Mouse (Mus musculus) hindbrain, embryonic 10.5 days (tissue): ENCODE measurements around the gene Unc5a. TPM values are rescaled to one million over a fixed set of nuclear protein-coding genes. Genes with fewer than 3 reads are reported as not detected.

ENCODE experiments used
- DNase-seq: peaks from one replicate; pipeline ENCODE4 v3.0.0-alpha.2; 2017; ENCODE audit warnings: low spot score
- H3K27ac ChIP-seq: fragments of 300-500 bp; sonication (generic); 2 replicates; pipeline ENCODE4 v1.5.1; 2016; ENCODE audit warnings: mild to moderate bottlenecking, moderate library complexity
- H3K27me3 ChIP-seq: fragments of 300-500 bp; sonication (generic); 2 replicates; pipeline ENCODE4 v1.6.1; 2016; ENCODE audit warnings: mild to moderate bottlenecking; ENCODE audit not compliant: poor library complexity, insufficient read depth, severe bottlenecking
- H3K36me3 ChIP-seq: fragments of 300-500 bp; sonication (generic); 2 replicates; pipeline ENCODE4 v1.6.1; 2016; ENCODE audit warnings: mild to moderate bottlenecking, moderate library complexity
- H3K4me1 ChIP-seq: fragments of 300-500 bp; sonication (generic); replicated peaks from 2 replicates; pipeline ENCODE4 v1.6.1; 2016; ENCODE audit warnings: mild to moderate bottlenecking
- H3K4me3 ChIP-seq: fragments of 300-500 bp; sonication (generic); 2 replicates; pipeline ENCODE4 v1.5.1; 2016; ENCODE audit warnings: mild to moderate bottlenecking, moderate library complexity
- H3K9me3 ChIP-seq: fragments of 300-500 bp; sonication (generic); 2 replicates; pipeline ENCODE4 v1.6.1; 2016; ENCODE audit warnings: mild to moderate bottlenecking, moderate library complexity
- WGBS: fragments of 180-500 bp; shearing (Covaris S2); methylation state at CpG from one replicate; pipeline ENCODE4 v1.1.7; 2016; 5-methylcytosine and 5-hydroxymethylcytosine counted together
- polyA plus RNA-seq: library from polyadenylated mRNA; unstranded; fragments of >200 nt; fragmentation: Nextera tagmentation; extraction: Ambion mirVana; gene quantifications from 2 replicates; pipeline ENCODE4 v1.2.1, GENCODE M21; 2016

Gene Unc5a
- polyA plus RNA-seq, 1 experiment from 2014 or later, result 4.4 TPM

- Histone ChIP-seq H3K4me3 (no peak overlapping the region), H3K27ac (no peak overlapping the region), H3K36me3 (no peaks in the 10 kb centered on the region), H3K4me1 (0 out of 2 replicates have a peak, but pooled peaks cover 3% of the 10 kb centered on the region), H3K27me3 (peaks cover 76% of the 10 kb centered on the region), H3K9me3 (no peaks in the 10 kb centered on the region)
- DNase-seq, result no peak
- 78% methylated on average over 6 of the region's 6 CpGs for WGBS
These were observed 13.0 kb upstream of the Unc5a start for GRCm38 (mm10) chr13:54936173-54936572.

DNA sequence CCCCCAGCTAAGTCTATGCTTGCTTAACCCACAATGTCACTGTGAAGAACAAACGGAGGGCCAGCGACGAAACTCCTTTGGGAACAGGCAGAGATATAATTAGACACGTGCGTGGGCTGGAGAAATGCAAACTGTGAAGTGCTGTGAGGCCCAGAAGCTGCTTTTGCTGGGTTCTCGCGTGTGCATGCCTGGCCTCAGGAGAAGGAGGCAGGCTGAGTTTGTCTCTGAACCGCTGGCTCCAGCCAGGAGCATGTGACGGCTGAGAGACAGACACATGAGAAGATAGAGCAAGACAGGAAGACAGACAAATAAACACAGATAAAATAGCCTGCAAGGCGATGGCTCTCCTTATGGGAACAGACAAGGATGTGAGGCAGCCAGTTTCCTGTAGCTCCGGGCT, 11.3 kb upstream of the Unc5a start:
- H3K27me3 ChIP-seq, result peaks cover 78% of the 10 kb centered on the region
- 65% methylated on average over 11 of the region's 11 CpGs for WGBS
- no peaks in the 10 kb centered on the region for H3K9me3 ChIP-seq
- DNase-seq, result no peak
- no peaks in the 10 kb centered on the region for H3K36me3 ChIP-seq
- no peaks in the 10 kb centered on the region for H3K4me1 ChIP-seq
- H3K4me3 ChIP-seq, result no peak overlapping the region
- H3K27ac ChIP-seq, result no peak overlapping the region

GRCm38 (mm10) chr13:54938493-54938892, 10.7 kb upstream of the Unc5a start:
- H3K4me1 ChIP-seq, result no peaks in the 10 kb centered on the region
- no peak overlapping the region for H3K4me3 ChIP-seq
- no peaks in the 10 kb centered on the region for H3K36me3 ChIP-seq
- no peaks in the 10 kb centered on the region for H3K9me3 ChIP-seq
- H3K27ac ChIP-seq, result no peak overlapping the region
- WGBS, result 89% methylated on average over 3 of the region's 3 CpGs
- no peak for DNase-seq
- peaks cover 82% of the 10 kb centered on the region for H3K27me3 ChIP-seq

DNA sequence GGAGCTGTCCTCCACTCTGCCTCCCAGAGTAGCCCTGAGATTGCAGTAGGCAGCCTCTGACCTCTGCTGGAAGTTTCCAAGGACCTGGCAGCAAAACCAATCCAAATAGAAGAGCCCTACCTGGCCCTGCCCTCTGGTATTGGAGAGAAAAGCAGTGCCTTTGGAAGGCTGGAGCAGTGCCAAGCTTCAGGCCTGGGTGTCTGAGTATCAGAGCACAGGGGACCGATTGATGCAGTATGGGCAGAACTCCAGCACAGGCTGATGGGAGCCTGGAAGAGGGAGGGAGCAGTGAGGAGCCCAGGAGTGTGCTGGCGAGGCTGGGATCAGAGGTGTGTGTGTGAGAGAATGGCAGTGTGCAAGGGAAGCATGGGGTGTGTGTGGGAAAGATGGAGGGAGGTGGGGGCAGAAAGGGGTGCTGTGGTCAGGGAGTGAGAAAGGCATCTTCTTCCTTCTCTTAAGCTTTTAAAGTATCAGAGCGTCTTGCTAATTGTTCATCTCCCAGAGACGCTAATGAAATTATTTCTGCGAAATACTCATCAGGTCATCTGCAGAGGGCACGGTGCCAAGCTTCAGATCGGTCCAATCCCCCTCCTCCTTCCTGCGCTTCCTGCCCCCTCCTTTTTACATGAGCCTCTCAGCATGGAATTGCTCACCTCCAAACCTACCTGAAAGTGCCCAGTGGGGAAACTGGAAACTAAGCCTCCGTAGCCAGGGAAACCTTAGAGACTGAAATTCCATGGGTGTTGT, 4.6 kb upstream of the Unc5a start:
- H3K9me3 ChIP-seq, result no peaks in the 10 kb centered on the region
- DNase-seq, result no peak
- H3K27ac ChIP-seq, result no peak overlapping the region
- H3K4me1 ChIP-seq, result peaks cover 14% of the 10 kb centered on the region
- 54% methylated on average over 9 of the region's 9 CpGs for WGBS
- no peaks in the 10 kb centered on the region for H3K36me3 ChIP-seq
- no peak overlapping the region for H3K4me3 ChIP-seq
- peaks cover 100% of the 10 kb centered on the region for H3K27me3 ChIP-seq

- WGBS, result 13% methylated on average over 4 of the region's 4 CpGs
- peaks cover 21% of the 10 kb centered on the region for H3K4me1 ChIP-seq
- peaks cover 100% of the 10 kb centered on the region for H3K27me3 ChIP-seq
- DNase-seq, result peak; percentile 55
- no peak overlapping the region for H3K27ac ChIP-seq
- H3K9me3 ChIP-seq, result no peaks in the 10 kb centered on the region
- H3K4me3 ChIP-seq, result no peak overlapping the region
- H3K36me3 ChIP-seq, result no peaks in the 10 kb centered on the region
These were observed 3.9 kb upstream of the Unc5a start for GRCm38 (mm10) chr13:54945332-54945731.

DNA sequence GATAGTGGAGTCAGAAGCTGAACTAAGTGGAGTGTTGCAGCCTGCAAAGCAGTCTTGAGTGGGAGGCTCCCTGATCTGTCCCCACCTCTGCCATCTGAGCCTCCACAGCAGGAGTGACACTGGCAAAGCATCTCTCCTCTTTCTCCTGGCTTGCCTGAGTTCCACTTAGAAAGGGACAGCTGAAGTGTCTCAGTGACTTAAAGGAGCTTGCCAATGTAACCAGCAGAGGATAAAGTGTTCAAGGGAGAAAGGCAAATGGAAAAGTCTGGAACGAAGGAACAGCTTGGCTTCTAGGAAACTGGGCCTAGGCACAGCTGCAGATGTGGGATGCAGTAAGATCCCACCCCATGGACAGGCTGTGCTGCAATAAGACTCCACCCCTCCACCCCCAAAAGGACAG, 2.8 kb upstream of the Unc5a start:
- Histone ChIP-seq H3K9me3 (no peaks in the 10 kb centered on the region), H3K4me3 (no peak overlapping the region), H3K36me3 (no peaks in the 10 kb centered on the region), H3K27me3 (peaks cover 100% of the 10 kb centered on the region), H3K27ac (no peak overlapping the region), H3K4me1 (peaks cover 32% of the 10 kb centered on the region)
- 89% methylated on average over 1 of the region's 1 CpGs for WGBS
- no peak for DNase-seq

GRCm38 (mm10) chr13:54949592-54949991, 381 bp downstream of the Unc5a start:
- Histone ChIP-seq H3K4me3 (peak overlapping the region; percentile 71), H3K36me3 (no peaks in the 10 kb centered on the region), H3K27me3 (peaks cover 100% of the 10 kb centered on the region), H3K4me1 (peaks cover 48% of the 10 kb centered on the region), H3K9me3 (no peaks in the 10 kb centered on the region), H3K27ac (peak overlapping the region; percentile 79)
- peak; percentile 70 for DNase-seq
- WGBS, result under 1% methylated on average over 44 of the region's 44 CpGs

GRCm38 (mm10) chr13:54950131-54950530, 920 bp downstream of the Unc5a start:
- no peak for DNase-seq
- Histone ChIP-seq H3K27me3 (peaks cover 100% of the 10 kb centered on the region), H3K9me3 (no peaks in the 10 kb centered on the region), H3K4me1 (peaks cover 52% of the 10 kb centered on the region), H3K4me3 (peak overlapping the region; percentile 71), H3K36me3 (no peaks in the 10 kb centered on the region), H3K27ac (no peak overlapping the region)
- 1% methylated on average over 9 of the region's 9 CpGs for WGBS

DNA sequence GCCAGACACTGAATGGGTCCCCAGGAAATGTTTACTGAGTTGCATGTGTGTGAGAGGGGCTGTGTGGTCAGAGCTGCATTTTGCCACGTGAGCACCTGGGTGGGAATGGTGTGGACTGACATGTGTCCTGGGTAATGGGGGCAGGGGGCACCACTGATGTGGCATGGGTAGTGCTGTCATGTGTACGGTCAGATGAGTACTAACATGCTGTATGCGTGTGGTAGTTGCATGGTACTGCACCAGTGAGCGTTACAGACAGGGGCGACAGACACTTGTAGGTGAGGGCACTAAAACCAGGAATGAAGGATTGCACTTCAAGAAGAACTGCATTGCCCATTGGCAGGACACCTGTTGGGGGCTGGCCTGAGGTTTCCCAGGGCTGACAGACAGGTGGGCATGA, 2.0 kb downstream of the Unc5a start:
- no peaks in the 10 kb centered on the region for H3K9me3 ChIP-seq
- H3K4me1 ChIP-seq, result peaks cover 63% of the 10 kb centered on the region
- peaks cover 100% of the 10 kb centered on the region for H3K27me3 ChIP-seq
- no peak overlapping the region for H3K27ac ChIP-seq
- peak overlapping the region; percentile 71; the same call in 1 of the 2 replicates for H3K4me3 ChIP-seq
- WGBS, result 60% methylated on average over 5 of the region's 5 CpGs
- DNase-seq, result no peak
- H3K36me3 ChIP-seq, result no peaks in the 10 kb centered on the region

GRCm38 (mm10) chr13:54954745-54955144, 5.5 kb downstream of the Unc5a start:
- Histone ChIP-seq H3K9me3 (no peaks in the 10 kb centered on the region), H3K27me3 (peaks cover 100% of the 10 kb centered on the region), H3K4me3 (no peak overlapping the region), H3K4me1 (peaks cover 66% of the 10 kb centered on the region), H3K36me3 (no peaks in the 10 kb centered on the region), H3K27ac (no peak overlapping the region)
- 57% methylated on average over 2 of the region's 2 CpGs for WGBS
- DNase-seq, result no peak

GRCm38 (mm10) chr13:54955695-54956471, 6.7 kb downstream of the Unc5a start:
- H3K27me3 ChIP-seq, result peaks cover 100% of the 10 kb centered on the region
- H3K9me3 ChIP-seq, result no peaks in the 10 kb centered on the region
- peak; percentile 79 for DNase-seq
- H3K36me3 ChIP-seq, result no peaks in the 10 kb centered on the region
- WGBS, result under 1% methylated on average over 61 of the region's 61 CpGs
- H3K4me1 ChIP-seq, result peaks cover 66% of the 10 kb centered on the region
- peak overlapping the region; percentile 56 for H3K4me3 ChIP-seq
- peak overlapping the region; percentile 77 for H3K27ac ChIP-seq

DNA sequence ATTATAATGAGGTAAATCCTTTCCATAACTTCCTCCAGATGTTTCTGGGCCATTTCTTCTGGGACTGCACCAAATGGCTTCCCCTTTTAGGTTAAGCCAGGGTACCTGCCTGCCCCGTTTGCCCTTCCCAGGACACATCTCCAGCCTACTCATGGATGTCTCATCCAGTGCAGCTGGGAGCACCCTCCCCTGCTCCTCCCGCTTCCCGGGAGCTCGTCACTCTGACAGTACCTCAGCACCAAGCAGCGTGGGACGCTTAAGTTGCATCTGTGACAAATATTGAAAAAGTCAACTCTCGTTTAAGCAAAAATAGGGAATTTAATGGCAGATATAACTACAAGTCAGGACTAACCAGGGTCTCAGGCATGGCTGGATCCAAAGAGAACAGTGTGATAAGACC, 8.1 kb downstream of the Unc5a start:
- WGBS, result 62% methylated on average over 7 of the region's 7 CpGs

GRCm38 (mm10) chr13:54959059-54959701, 10.0 kb downstream of the Unc5a start:
- peaks cover 100% of the 10 kb centered on the region for H3K27me3 ChIP-seq
- peaks cover 71% of the 10 kb centered on the region for H3K4me1 ChIP-seq
- WGBS, result 44% methylated on average over 15 of the region's 15 CpGs
- no peaks in the 10 kb centered on the region for H3K36me3 ChIP-seq
- peak overlapping the region; percentile 41; the same call in 1 of the 2 replicates for H3K27ac ChIP-seq
- H3K9me3 ChIP-seq, result no peaks in the 10 kb centered on the region
- no peak overlapping the region for H3K4me3 ChIP-seq
- DNase-seq, result no peak

More for the DNA sequence above, 8.1 kb downstream of the Unc5a start:
- no peaks in the 10 kb centered on the region for H3K9me3 ChIP-seq
- DNase-seq, result no peak
- H3K36me3 ChIP-seq, result no peaks in the 10 kb centered on the region
- H3K27ac ChIP-seq, result no peak overlapping the region
- peaks cover 100% of the 10 kb centered on the region for H3K27me3 ChIP-seq
- peaks cover 60% of the 10 kb centered on the region for H3K4me1 ChIP-seq
- H3K4me3 ChIP-seq, result no peak overlapping the region
